Mouse (Mus musculus) testis, adult 2 months (tissue): Measurements from ENCODE around the gene Gfy. TPM values are rescaled to one million over a fixed set of nuclear protein-coding genes. Genes with fewer than 3 reads are reported as not detected.
A peak's percentile ranks its signal among the peaks of the same experiment; 100 is the strongest.
"Not testable (repeated sequence)": the region's sequence is repeated elsewhere in the genome, so short reads cannot be mapped to it uniquely, and the experiment has no call there.

Experiments
- H3K27ac ChIP-seq: fragments of 200-500 bp; 2 replicates; pipeline ENCODE4 v1.5.1; 2012; ENCODE audit warnings: low read depth, low read length; ENCODE audit not compliant: control insufficient read depth, insufficient read depth
- H3K27me3 ChIP-seq: fragments of 200-500 bp; 2 replicates; pipeline ENCODE4 v1.6.1; 2012; ENCODE audit warnings: mild to moderate bottlenecking, low read length, moderate library complexity; ENCODE audit not compliant: control insufficient read depth, insufficient read depth
- H3K36me3 ChIP-seq: fragments of 200-500 bp; 2 replicates; pipeline ENCODE4 v1.6.1; 2012; ENCODE audit warnings: mild to moderate bottlenecking, low read length; ENCODE audit not compliant: control insufficient read depth, insufficient read depth
- H3K4me1 ChIP-seq: fragments of 200-500 bp; 2 replicates; pipeline ENCODE4 v1.6.1; 2012; ENCODE audit warnings: low read length; ENCODE audit not compliant: control insufficient read depth, insufficient read depth
- H3K4me3 ChIP-seq: fragments of 200-500 bp; 2 replicates; pipeline ENCODE4 v1.5.1; 2012; ENCODE audit warnings: low read depth, mild to moderate bottlenecking, low read length, moderate library complexity, mixed read lengths; ENCODE audit not compliant: control insufficient read depth
- CTCF ChIP-seq: fragments of 200-500 bp; IDR thresholded peaks from 2 replicates; pipeline ENCODE4 v1.5.1; 2012; ENCODE audit warnings: low read depth, mild to moderate bottlenecking, inconsistent platforms, low read length, moderate library complexity; ENCODE audit not compliant: control insufficient read depth, insufficient read depth, insufficient replicate concordance
- POLR2A ChIP-seq: fragments of 200-500 bp; IDR thresholded peaks from 2 replicates; pipeline ENCODE4 v1.6.1; 2012; ENCODE audit warnings: low read depth, mild to moderate bottlenecking, inconsistent platforms, low read length, moderate library complexity; ENCODE audit not compliant: control insufficient read depth
- polyA plus RNA-seq: library from polyadenylated mRNA; depleted of rRNA; stranded (reverse); fragments of >200 nt; gene quantifications from 2 replicates; pipeline ENCODE4 v1.2.3, GENCODE M21; 2012

Gfy gene
- polyA plus RNA-seq, 1 experiment: 5.4 TPM

GRCm38 (mm10) chr7:45175929-45176328, 3.4 kb downstream of the Gfy start:
- no peaks in the 10 kb centered on the region for H3K36me3 ChIP-seq
- H3K27ac ChIP-seq: peak overlapping the region; percentile 74
- TF ChIP-seq POLR2A (peak; percentile 65), CTCF (no peak)
- peaks cover 34% of the 10 kb centered on the region for H3K4me1 ChIP-seq
- H3K4me3 ChIP-seq: peak overlapping the region; percentile 88
- H3K27me3 ChIP-seq: no peaks in the 10 kb centered on the region; the same call in 1 of the 2 replicates

- peak overlapping the region; percentile 88 for H3K4me3 ChIP-seq
- TF ChIP-seq CTCF (no peak), POLR2A (no peak)
These were observed 4.0 kb downstream of the Gfy start for GRCm38 (mm10) chr7:45175398-45175797.

GRCm38 (mm10) chr7:45174567-45175280, 4.6 kb downstream of the Gfy start:
- Histone ChIP-seq H3K27ac (peak overlapping the region; percentile 61), H3K4me3 (peak overlapping the region; percentile 88), H3K36me3 (no peaks in the 10 kb centered on the region), H3K4me1 (peaks cover 30% of the 10 kb centered on the region), H3K27me3 (no peaks in the 10 kb centered on the region; the same call in 1 of the 2 replicates)
- no peak for TF ChIP-seq CTCF
- TF ChIP-seq POLR2A: no peak

More at GRCm38 (mm10) chr7:45175398-45175797, 4.0 kb downstream of the Gfy start:
- no peaks in the 10 kb centered on the region; the same call in 1 of the 2 replicates for H3K27me3 ChIP-seq
- peak overlapping the region; percentile 45; the same call in 1 of the 2 replicates for H3K27ac ChIP-seq
- H3K36me3 ChIP-seq: no peaks in the 10 kb centered on the region
- peaks cover 32% of the 10 kb centered on the region for H3K4me1 ChIP-seq

- H3K4me1 ChIP-seq: peaks cover 31% of the 10 kb centered on the region
- H3K36me3 ChIP-seq, H3K27me3 ChIP-seq, H3K27ac ChIP-seq, H3K4me3 ChIP-seq: not testable (repeated sequence)
These were observed 5.6 kb downstream of the Gfy start for GRCm38 (mm10) chr7:45173772-45174171.

GRCm38 (mm10) chr7:45172974-45173373, 6.4 kb downstream of the Gfy start:
- Histone ChIP-seq H3K27me3 (no peaks in the 10 kb centered on the region; the same call in 1 of the 2 replicates), H3K4me3 (peak overlapping the region; percentile 80), H3K27ac (no peak overlapping the region), H3K36me3 (no peaks in the 10 kb centered on the region), H3K4me1 (peaks cover 36% of the 10 kb centered on the region)
- no peak for TF ChIP-seq POLR2A
- peak; percentile 45; the same call in 1 of the 2 replicates for TF ChIP-seq CTCF

GRCm38 (mm10) chr7:45169495-45169894, 9.9 kb downstream of the Gfy start:
- H3K27ac ChIP-seq: no peak overlapping the region
- no peaks in the 10 kb centered on the region for H3K36me3 ChIP-seq
- H3K4me3 ChIP-seq: peak overlapping the region; percentile 30
- TF ChIP-seq POLR2A (no peak), CTCF (no peak)
- H3K27me3 ChIP-seq: no peaks in the 10 kb centered on the region
- H3K4me1 ChIP-seq: peaks cover 29% of the 10 kb centered on the region

- no peaks in the 10 kb centered on the region for H3K36me3 ChIP-seq
- no peaks in the 10 kb centered on the region for H3K27me3 ChIP-seq
- peaks cover 30% of the 10 kb centered on the region for H3K4me1 ChIP-seq
- no peak overlapping the region for H3K27ac ChIP-seq
- H3K4me3 ChIP-seq: peak overlapping the region; percentile 52
- TF ChIP-seq CTCF: no peak
- no peak for TF ChIP-seq POLR2A
These were observed 10.7 kb downstream of the Gfy start for GRCm38 (mm10) chr7:45168656-45169055.

GRCm38 (mm10) chr7:45167761-45168445, 11.5 kb downstream of the Gfy start:
- TF ChIP-seq POLR2A: no peak
- no peak for TF ChIP-seq CTCF
- no peaks in the 10 kb centered on the region for H3K36me3 ChIP-seq
- H3K27ac ChIP-seq: no peak overlapping the region
- H3K4me1 ChIP-seq: peaks cover 31% of the 10 kb centered on the region
- H3K27me3 ChIP-seq: no peaks in the 10 kb centered on the region
- H3K4me3 ChIP-seq: peak overlapping the region; percentile 52
